Mouse (Mus musculus): ENCODE results near the gene Med8.

The Med8 gene

GRCm38 (mm10) chr4:118415779-118416178, 6.6 kb downstream of the Med8 start:
- no peak for DNase-seq (ENCODE audit: low spot score in 2 of 2)

- no peak for DNase-seq (ENCODE audit: low spot score in 2 of 2)
Measured at GRCm38 (mm10) chr4:118416329-118416728, 7.2 kb downstream of the Med8 start.

GRCm38 (mm10) chr4:118417112-118417797, 8.1 kb downstream of the Med8 start:
- no peak for DNase-seq (ENCODE audit: low spot score in 2 of 2)

- DNase-seq (ENCODE audit: low spot score in 2 of 2): no peak
Measured at GRCm38 (mm10) chr4:118421384-118421783, 12.2 kb downstream of the Med8 start.

- DNase-seq (ENCODE audit: low spot score in 2 of 2): no peak
Measured at GRCm38 (mm10) chr4:118424541-118425160, 15.5 kb downstream of the Med8 start.

GRCm38 (mm10) chr4:118425374-118425773, 16.2 kb downstream of the Med8 start:
- DNase-seq (ENCODE audit: low spot score in 2 of 2): no peak

GRCm38 (mm10) chr4:118427415-118427767, 18.3 kb downstream of the Med8 start:
- no peak for DNase-seq (ENCODE audit: low spot score in 2 of 2)

- peak; percentile 92 to 95 for DNase-seq (ENCODE audit: low spot score in 2 of 2)
Measured at GRCm38 (mm10) chr4:118427768-118428451, 18.8 kb downstream of the Med8 start, which contains the start of gene Elovl1. Gene Elovl1 (plus strand): TSS chr4:118428093.

GRCm38 (mm10) chr4:118428531-118429214, 19.5 kb downstream of the Med8 start:
- no peak for DNase-seq (ENCODE audit: low spot score in 2 of 2)

- DNase-seq (ENCODE audit: low spot score in 2 of 2): peak in 1 of 2 experiments; percentile 41
Measured at GRCm38 (mm10) chr4:118429215-118429895, 20.2 kb downstream of the Med8 start.

- DNase-seq (ENCODE audit: low spot score in 2 of 2): no peak
Measured at GRCm38 (mm10) chr4:118432332-118432731, 23.2 kb downstream of the Med8 start.

- DNase-seq (ENCODE audit: low spot score in 2 of 2): peak; percentile 92
Measured at GRCm38 (mm10) chr4:118436820-118437603, 27.9 kb downstream of the Med8 start, which contains the start of gene Cdc20. Gene Cdc20 (minus strand): TSS chr4:118437352.

GRCm38 (mm10) chr4:118437829-118438253, 28.7 kb downstream of the Med8 start:
- DNase-seq (ENCODE audit: low spot score in 2 of 2): no peak

GRCm38 (mm10) chr4:118445088-118445487, 36.0 kb downstream of the Med8 start:
- DNase-seq (ENCODE audit: low spot score in 2 of 2): no peak

GRCm38 (mm10) chr4:118445781-118446414, 36.8 kb downstream of the Med8 start:
- DNase-seq (ENCODE audit: low spot score in 2 of 2): peak in 1 of 2 experiments; percentile 33

GRCm38 (mm10) chr4:118446415-118447153, 37.4 kb downstream of the Med8 start:
- no peak for DNase-seq (ENCODE audit: low spot score in 2 of 2)

- DNase-seq (ENCODE audit: low spot score in 2 of 2): no peak
Measured at GRCm38 (mm10) chr4:118457345-118457975, 48.3 kb downstream of the Med8 start, which contains the start of gene Mpl. Gene Mpl (minus strand): TSS chr4:118457513.

GRCm38 (mm10) chr4:118464956-118465355, 55.8 kb downstream of the Med8 start:
- no peak for DNase-seq (ENCODE audit: low spot score in 2 of 2)
